Mouse (Mus musculus) limb, embryonic 15.5 days (tissue): ENCODE measurements around the gene Rasgef1a. TPM values are rescaled to one million over a fixed set of nuclear protein-coding genes. Genes with fewer than 3 reads are reported as not detected.

ENCODE experiments used
- ATAC-seq: fragments of 200-750 bp; cut with Nextera tagmentation; 2 replicates; pipeline ENCODE4 v1.8.0; 2017; ENCODE audit warnings: low read depth, moderate TSS enrichment; ENCODE audit not compliant: insufficient number of reproducible peaks, low FRiP score, low TSS enrichment
- H3K27ac ChIP-seq: fragments of 300-500 bp; sonication (generic); 2 replicates; pipeline ENCODE4 v1.5.1; 2015; ENCODE audit warnings: moderate library complexity, mild to moderate bottlenecking, inconsistent platforms
- H3K27me3 ChIP-seq: fragments of 300-500 bp; sonication (generic); 2 replicates; pipeline ENCODE4 v1.6.1; 2015; ENCODE audit warnings: inconsistent platforms
- H3K36me3 ChIP-seq: fragments of 300-500 bp; sonication (generic); 2 replicates; pipeline ENCODE4 v1.6.1; 2015; ENCODE audit warnings: inconsistent platforms
- H3K4me1 ChIP-seq: fragments of 300-500 bp; sonication (generic); 2 replicates; pipeline ENCODE4 v1.6.1; 2015; ENCODE audit warnings: inconsistent platforms
- H3K4me2 ChIP-seq: fragments of 300-500 bp; sonication (generic); 2 replicates; pipeline ENCODE4 v1.6.1; 2015; ENCODE audit warnings: mild to moderate bottlenecking, inconsistent platforms
- H3K4me3 ChIP-seq: fragments of 300-500 bp; sonication (generic); 2 replicates; pipeline ENCODE4 v1.5.1; 2015; ENCODE audit warnings: mild to moderate bottlenecking, inconsistent platforms
- H3K9ac ChIP-seq: fragments of 300-500 bp; sonication (generic); 2 replicates; pipeline ENCODE4 v1.6.1; 2015; ENCODE audit warnings: inconsistent platforms
- H3K9me3 ChIP-seq: fragments of 300-500 bp; sonication (generic); 2 replicates; pipeline ENCODE4 v1.6.1; 2016; ENCODE audit warnings: inconsistent platforms
- WGBS: fragments of 180-500 bp; shearing (Covaris S2); methylation state at CpG from one replicate; pipeline ENCODE4 v1.1.7; 2015; 5-methylcytosine and 5-hydroxymethylcytosine counted together
- polyA plus RNA-seq: library from polyadenylated mRNA; unstranded; fragments of >200 nt; fragmentation: Nextera tagmentation; extraction: Ambion mirVana; gene quantifications from 2 replicates; pipeline ENCODE4 v1.2.1, GENCODE M21; 2015

Gene Rasgef1a
- polyA plus RNA-seq, 1 experiment from 2014 or later, result 0.14 TPM

DNA sequence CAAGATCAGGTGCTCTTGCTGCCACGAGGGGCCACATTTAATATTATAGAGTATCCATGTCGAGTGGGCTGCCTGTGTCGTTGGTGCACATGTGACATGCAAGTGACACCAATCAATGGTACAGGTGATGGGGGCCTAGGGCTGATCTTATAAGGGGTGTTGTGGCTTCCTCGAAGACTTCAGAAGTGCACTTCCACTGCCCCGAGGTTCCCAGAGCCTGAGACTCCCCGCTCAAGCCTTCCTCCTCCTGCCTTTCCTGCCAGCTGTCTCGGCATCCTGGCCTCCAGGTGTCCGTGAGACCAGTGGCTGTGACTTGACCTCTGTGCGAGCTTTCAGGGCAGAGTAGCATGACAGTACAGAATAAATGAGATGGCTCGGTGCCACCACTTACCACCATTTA lies 67.5 kb downstream of the Rasgef1a start:
- H3K27ac ChIP-seq, result no peak overlapping the region

DNA sequence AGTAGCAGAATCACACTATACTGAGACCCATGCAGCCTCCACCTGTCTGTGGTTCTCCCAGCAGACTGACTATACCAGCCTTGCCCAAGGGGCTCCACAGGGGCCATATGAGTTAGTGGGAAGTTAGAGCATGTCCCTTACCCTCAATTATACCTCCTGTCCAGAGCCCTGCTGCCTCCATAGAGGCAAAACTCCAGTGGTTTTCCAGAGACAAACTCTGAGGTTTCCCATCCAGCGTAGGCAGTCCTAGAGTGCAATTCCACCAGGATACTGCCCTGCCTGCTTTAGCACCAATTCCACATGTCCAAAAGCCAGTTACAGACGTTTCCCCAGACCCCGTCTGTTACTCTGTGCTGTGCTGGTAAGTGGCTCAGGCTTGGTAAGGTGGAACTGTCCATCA lies 68.1 kb downstream of the Rasgef1a start:
- Histone ChIP-seq H3K36me3 (no peaks in the 10 kb centered on the region), H3K9me3 (no peaks in the 10 kb centered on the region), H3K9ac (no peak overlapping the region), H3K27ac (no peak overlapping the region), H3K4me1 (no peaks in the 10 kb centered on the region), H3K4me3 (no peak overlapping the region), H3K4me2 (no peak overlapping the region), H3K27me3 (no peaks in the 10 kb centered on the region)
- ATAC-seq, result no peak
- 42% methylated on average over 3 of the region's 3 CpGs for whole genome bisulfite sequencing

More for the DNA sequence above, 67.5 kb downstream of the Rasgef1a start:
- H3K9me3 ChIP-seq, result no peaks in the 10 kb centered on the region
- peaks cover 3% of the 10 kb centered on the region; the same call in 1 of the 2 replicates for H3K4me1 ChIP-seq
- no peaks in the 10 kb centered on the region for H3K27me3 ChIP-seq
- H3K9ac ChIP-seq, result no peak overlapping the region
- no peak for ATAC-seq
- 52% methylated on average over 10 of the region's 10 CpGs for WGBS
- H3K4me2 ChIP-seq, result no peak overlapping the region
- H3K36me3 ChIP-seq, result no peaks in the 10 kb centered on the region
- no peak overlapping the region for H3K4me3 ChIP-seq

DNA sequence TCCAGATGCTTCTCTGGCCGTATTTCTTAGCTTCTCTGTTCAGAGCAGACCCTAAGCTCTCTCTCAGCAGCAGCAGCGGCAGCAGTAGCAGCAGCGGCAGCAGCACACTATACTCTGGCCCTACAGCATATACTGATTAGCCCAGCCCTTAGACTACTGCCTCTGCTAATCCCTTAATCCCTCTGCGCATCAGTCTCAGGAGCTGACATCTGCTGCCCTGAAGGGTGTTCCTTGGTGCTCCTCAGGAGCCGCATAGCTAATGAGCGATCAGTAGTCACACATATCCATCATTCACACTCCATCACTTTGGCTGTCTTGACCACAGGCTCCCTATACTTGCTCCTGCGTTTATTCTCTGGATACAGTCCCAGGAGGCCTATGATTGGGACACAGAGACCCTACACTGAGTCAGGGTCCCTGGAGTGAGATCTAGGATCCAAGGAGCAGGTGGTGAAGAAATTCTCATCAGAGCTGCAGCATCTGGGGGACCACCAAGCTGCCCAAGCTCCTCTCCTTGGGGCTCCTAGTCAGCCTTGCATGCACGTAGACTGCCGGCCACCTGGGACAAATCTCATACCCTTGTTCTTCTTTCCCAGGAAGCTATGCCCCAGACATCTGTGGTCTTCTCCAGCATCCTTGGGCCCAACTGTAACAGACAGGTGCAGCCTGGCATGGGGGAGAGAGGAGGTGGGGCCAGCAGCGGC lies 68.7 kb downstream of the Rasgef1a start:
- Histone ChIP-seq H3K4me2 (no peak overlapping the region), H3K9me3 (no peaks in the 10 kb centered on the region), H3K9ac (no peak overlapping the region), H3K27ac (no peak overlapping the region), H3K4me1 (no peaks in the 10 kb centered on the region), H3K27me3 (no peaks in the 10 kb centered on the region), H3K36me3 (no peaks in the 10 kb centered on the region), H3K4me3 (no peak overlapping the region)
- no peak for ATAC-seq
- WGBS, result 57% methylated on average over 10 of the region's 10 CpGs

DNA sequence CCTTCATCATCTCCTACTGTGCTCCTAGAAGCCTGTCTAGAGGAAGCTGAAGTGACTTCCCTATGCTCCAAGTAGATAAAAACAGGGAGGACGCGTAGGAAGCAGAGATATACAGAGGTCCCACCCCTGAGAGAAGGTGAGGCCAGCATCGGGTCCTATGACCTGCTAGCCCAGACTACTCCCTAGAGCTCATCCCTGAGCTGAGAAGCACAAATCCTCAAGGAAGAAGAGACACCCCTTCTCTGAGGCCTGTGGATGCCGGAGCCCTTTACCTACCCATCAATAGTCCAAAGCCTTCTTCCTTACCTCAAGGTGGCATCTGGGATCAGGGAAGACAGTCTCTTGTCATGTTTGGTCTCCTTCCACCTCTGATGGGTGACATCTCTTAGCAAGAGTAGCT lies 69.5 kb downstream of the Rasgef1a start:
- Histone ChIP-seq H3K9me3 (no peaks in the 10 kb centered on the region), H3K4me3 (no peak overlapping the region), H3K9ac (no peak overlapping the region), H3K27me3 (no peaks in the 10 kb centered on the region), H3K36me3 (no peaks in the 10 kb centered on the region), H3K27ac (no peak overlapping the region), H3K4me2 (no peak overlapping the region), H3K4me1 (no peaks in the 10 kb centered on the region)
- ATAC-seq, result no peak
- WGBS, result 95% methylated on average over 4 of the region's 4 CpGs

DNA sequence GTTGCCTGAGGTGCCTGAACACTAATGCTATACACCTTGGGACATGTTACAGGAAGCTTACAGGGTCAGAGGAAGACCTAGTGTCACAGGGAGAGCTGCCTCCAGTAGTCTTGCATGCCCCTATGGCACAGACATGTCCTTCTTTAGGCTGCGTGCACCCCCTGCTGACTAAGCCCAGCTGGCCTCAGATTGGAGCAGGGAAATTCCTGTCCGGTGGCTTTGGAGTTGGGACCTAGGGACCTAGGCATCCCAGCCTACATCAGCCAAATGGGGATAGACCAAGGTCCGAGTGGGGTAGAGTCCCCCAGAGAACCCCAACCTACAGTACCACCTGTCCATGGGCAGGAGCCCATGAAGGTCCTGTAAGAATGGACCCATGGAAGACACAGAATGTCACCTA lies 71.1 kb downstream of the Rasgef1a start:
- no peak overlapping the region for H3K4me2 ChIP-seq

DNA sequence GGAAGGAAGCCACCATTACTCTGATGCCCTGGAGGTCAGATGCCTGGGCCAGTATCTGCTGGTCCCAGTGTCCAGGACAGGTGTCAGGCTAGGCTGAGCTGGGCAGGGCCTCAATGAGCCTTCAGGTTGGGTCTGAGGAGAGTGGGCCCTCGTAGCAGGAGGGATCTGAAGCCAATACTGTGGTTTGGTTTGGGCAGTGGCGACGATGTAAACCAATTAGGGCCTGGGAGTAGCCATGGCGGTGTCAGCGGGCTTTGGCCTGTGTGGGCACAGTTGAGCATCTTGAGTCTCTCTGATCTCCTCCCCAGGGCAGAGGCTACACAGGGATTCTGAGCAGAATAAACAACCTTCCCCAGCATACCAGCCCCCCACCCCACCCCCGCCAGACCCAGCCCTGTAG lies 72.4 kb downstream of the Rasgef1a start:
- no peak overlapping the region for H3K4me3 ChIP-seq
- 71% methylated on average over 6 of the region's 6 CpGs for WGBS

More for the DNA sequence above, 71.1 kb downstream of the Rasgef1a start:
- no peak overlapping the region for H3K27ac ChIP-seq
- no peak for ATAC-seq
- no peaks in the 10 kb centered on the region for H3K36me3 ChIP-seq
- no peaks in the 10 kb centered on the region for H3K27me3 ChIP-seq
- H3K9ac ChIP-seq, result no peak overlapping the region
- H3K4me1 ChIP-seq, result no peaks in the 10 kb centered on the region
- no peaks in the 10 kb centered on the region for H3K9me3 ChIP-seq
- H3K4me3 ChIP-seq, result no peak overlapping the region
- WGBS, result 56% methylated on average over 3 of the region's 3 CpGs

DNA sequence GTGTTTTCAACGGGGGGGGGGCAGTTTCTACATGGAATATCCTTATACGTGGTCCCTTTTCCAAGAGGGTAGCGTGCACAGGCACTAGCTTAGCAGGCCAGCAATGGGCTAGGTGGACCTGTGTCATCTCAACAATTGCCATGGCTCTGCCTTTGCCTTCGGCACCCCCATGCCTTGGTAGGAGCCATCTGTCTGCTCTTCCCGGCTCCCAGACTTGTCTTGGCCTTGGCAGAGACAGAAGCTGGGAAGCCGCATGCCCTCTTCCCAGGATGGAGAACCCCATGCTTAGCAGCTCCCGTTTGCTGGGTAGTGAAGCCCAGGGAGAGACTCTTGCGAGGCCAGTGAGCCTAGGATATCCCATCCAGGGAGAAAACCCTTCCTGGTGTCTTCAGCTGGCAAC lies 73.4 kb downstream of the Rasgef1a start:
- Histone ChIP-seq H3K27ac (no peak overlapping the region), H3K9me3 (no peaks in the 10 kb centered on the region), H3K4me2 (no peak overlapping the region), H3K4me1 (no peaks in the 10 kb centered on the region), H3K27me3 (no peaks in the 10 kb centered on the region), H3K4me3 (no peak overlapping the region), H3K9ac (no peak overlapping the region), H3K36me3 (no peaks in the 10 kb centered on the region)
- WGBS, result 84% methylated on average over 8 of the region's 8 CpGs
- ATAC-seq, result no peak

More for the DNA sequence above, 72.4 kb downstream of the Rasgef1a start:
- Histone ChIP-seq H3K4me1 (no peaks in the 10 kb centered on the region), H3K9me3 (no peaks in the 10 kb centered on the region), H3K4me2 (no peak overlapping the region), H3K9ac (no peak overlapping the region), H3K27me3 (no peaks in the 10 kb centered on the region), H3K27ac (no peak overlapping the region), H3K36me3 (no peaks in the 10 kb centered on the region)
- no peak for ATAC-seq

DNA sequence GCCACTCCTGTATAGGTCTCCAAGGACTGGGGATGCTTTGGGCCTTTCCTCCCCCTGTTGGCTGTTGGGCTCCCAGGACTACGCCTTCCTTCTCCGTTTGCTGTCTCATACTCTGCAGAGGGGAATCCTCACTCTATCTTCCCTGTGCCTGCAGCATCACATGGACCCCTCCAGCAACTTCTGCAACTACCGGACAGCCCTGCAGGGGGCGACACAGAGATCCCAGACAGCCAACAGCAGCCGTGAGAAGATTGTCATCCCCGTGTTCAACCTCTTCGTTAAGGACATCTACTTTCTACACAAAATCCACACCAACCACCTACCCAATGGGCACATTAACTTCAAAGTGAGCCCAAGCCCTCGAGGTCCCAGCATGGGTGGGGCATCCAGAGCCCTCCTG lies 76.7 kb downstream of the Rasgef1a start:
- Histone ChIP-seq H3K9ac (no peak overlapping the region), H3K4me3 (no peak overlapping the region), H3K4me1 (no peaks in the 10 kb centered on the region), H3K36me3 (no peaks in the 10 kb centered on the region), H3K27me3 (no peaks in the 10 kb centered on the region), H3K4me2 (no peak overlapping the region), H3K9me3 (no peaks in the 10 kb centered on the region), H3K27ac (no peak overlapping the region)
- ATAC-seq, result no peak
- WGBS, result 55% methylated on average over 8 of the region's 8 CpGs

DNA sequence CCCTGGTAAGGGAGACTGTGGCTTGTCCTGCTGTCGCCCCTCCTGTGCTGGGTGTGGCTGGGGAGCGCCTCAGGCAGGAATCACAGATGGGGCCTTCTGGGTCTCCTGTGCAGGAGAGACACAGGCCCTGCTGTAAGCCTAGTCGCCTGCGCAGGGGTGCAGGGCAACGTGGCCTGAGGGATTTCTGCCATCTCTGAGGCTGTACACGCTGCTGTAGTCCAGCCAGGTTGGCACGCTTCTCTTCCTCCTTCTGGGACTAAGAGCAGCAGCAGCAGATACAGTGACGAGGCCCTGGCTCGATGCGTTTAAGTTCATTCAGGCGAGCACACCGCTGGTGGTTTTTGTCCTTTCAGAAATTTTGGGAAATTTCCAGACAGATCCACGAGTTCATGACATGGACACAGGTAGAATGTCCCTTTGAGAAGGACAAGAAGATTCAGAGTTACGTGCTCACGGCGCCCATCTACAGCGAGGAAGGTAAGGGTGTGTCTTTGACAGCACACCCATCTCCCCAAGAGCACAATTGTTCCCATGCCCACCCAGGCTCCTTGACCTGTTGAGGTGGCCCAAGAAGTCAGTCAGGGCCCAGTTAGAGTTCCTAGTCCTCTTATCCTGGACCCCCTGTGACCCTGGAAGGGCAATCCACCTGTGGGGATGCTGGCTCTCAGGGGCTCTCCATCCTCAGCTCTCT lies 77.7 kb downstream of the Rasgef1a start:
- Histone ChIP-seq H3K4me1 (no peaks in the 10 kb centered on the region), H3K36me3 (no peaks in the 10 kb centered on the region), H3K9me3 (no peaks in the 10 kb centered on the region), H3K27me3 (no peaks in the 10 kb centered on the region), H3K4me3 (no peak overlapping the region), H3K27ac (no peak overlapping the region), H3K4me2 (no peak overlapping the region), H3K9ac (no peak overlapping the region)
- 81% methylated on average over 17 of the region's 17 CpGs for WGBS
- ATAC-seq, result no peak

DNA sequence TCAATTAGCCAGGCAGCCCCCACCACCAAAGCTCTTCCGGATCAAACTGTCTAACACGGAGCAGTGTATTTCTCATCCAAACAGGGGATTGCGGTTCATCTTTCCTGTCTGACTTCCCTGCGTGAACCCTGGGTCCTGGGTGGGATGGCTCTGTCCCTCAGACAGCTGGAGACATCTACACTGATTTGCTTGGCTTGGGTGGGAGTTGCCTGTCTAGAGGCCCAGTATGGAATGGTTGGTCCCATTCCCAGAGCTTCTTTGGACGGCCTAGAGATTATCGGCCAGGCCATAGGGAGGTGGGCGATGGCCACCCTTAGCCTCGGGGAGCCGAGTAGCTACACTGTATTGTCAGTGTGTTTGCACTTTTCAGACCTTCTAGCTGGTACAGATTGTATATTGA lies 79.6 kb downstream of the Rasgef1a start:
- Histone ChIP-seq H3K9ac (no peak overlapping the region), H3K9me3 (no peaks in the 10 kb centered on the region), H3K27me3 (no peaks in the 10 kb centered on the region), H3K4me1 (no peaks in the 10 kb centered on the region), H3K36me3 (no peaks in the 10 kb centered on the region), H3K27ac (no peak overlapping the region), H3K4me2 (no peak overlapping the region), H3K4me3 (no peak overlapping the region)
- no peak for ATAC-seq
- WGBS, result 86% methylated on average over 9 of the region's 9 CpGs

DNA sequence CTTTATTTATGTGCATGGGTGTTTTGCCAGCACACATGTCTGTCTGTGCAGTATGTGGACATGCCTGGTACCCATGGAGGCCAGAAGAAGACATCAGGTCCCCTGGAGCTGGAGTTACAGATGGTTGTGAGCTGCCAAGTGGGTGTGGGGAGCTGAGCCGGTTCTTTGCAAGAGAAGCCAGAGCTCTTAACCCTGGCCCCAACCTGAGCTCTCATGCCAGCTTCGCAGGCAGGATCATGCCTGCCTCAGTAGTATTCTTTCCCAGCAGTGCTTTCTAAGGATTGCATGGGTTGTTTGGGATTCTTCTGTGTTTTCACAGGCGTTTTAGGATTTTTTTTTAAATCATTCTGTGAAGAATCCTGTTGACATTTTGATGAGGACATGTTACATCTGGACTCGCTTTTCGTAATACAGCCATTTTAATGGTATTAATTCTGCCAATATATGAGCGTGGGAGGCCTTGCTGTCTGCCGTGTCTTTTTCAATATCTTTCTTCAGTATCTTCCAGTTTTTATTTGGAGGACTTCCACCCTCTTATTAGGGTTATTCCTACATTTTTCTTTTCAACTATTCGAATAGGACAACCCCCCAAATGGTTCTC lies 86.6 kb downstream of the Rasgef1a start:
- H3K27ac ChIP-seq, result no peak overlapping the region
- H3K4me2 ChIP-seq, result no peak overlapping the region
- H3K4me3 ChIP-seq, result no peak overlapping the region
- 68% methylated on average over 8 of the region's 8 CpGs for WGBS
- no peaks in the 10 kb centered on the region for H3K27me3 ChIP-seq
- H3K36me3 ChIP-seq, result no peaks in the 10 kb centered on the region
- ATAC-seq, result no peak
- no peak overlapping the region for H3K9ac ChIP-seq
- H3K9me3 ChIP-seq, result no peaks in the 10 kb centered on the region
- H3K4me1 ChIP-seq, result no peaks in the 10 kb centered on the region

DNA sequence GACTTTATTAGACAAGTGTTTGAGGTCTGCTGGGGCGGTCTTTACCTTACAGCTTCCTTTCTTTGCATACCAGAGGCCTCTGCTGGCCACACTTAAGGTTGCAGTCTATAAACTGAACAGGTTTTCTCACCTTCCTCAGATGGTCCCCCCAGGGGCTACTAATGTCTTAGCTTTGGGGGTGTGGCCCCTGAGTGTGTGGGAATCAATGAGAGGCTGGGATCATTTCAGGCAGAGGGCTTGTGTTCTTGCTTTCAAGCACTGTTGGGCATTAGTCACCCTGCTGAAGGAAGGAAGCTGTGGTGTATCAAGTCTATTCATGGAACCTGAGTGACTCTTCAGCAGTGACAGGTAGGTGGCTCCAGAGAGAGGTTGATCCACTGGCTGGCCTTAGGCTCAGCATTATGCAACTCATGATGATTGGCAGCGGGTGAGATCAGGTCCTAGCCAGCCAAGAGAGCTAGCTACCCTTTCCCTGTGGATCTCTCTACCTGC lies 88.1 kb downstream of the Rasgef1a start:
- Histone ChIP-seq H3K27ac (no peak overlapping the region), H3K4me3 (no peak overlapping the region), H3K27me3 (no peaks in the 10 kb centered on the region), H3K4me2 (no peak overlapping the region), H3K9ac (no peak overlapping the region), H3K36me3 (no peaks in the 10 kb centered on the region), H3K9me3 (no peaks in the 10 kb centered on the region), H3K4me1 (no peaks in the 10 kb centered on the region)
- no peak for ATAC-seq
- 23% methylated on average over 2 of the region's 2 CpGs for WGBS
